Comparison of ENCODE assay signal across 11 mouse cellular contexts in the genomic region with DNA sequence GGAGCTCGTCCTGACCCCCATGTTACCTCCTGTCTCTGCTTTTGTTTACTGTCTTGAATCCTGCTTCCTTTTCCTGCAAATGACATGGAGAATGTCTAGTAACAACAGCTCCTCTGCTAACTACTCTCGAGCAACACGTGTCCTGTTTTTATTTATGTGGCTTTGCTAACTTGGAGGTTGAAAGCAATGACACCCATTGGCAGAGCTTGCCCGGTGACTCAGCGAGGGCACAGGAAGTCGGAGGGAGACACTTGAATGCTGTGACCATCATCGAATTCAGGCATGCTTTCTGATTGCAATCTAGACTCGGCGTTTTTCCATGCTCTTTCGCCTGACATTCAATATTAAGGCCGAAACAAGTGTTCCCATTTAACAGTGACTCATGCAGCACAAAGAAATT.
DNase-seq lines count a peak whose midpoint lies in the region; ATAC-seq and TF ChIP-seq lines count a peak whose summit lies in the region.
"Had no signal": no experiment of that assay in that cellular context is flagged by ENCODE, and none has a peak within 500 bp of the region (broad histone marks: within the 10 kb centered on the region; RNA-seq: fewer than 3 reads in every experiment).

No protein-coding gene starts in this region.

- H3K9ac ChIP-seq in liver, postnatal 0 days (replicated peaks): no peak overlapping the region
- no peak overlapping the region for H3K9ac ChIP-seq in kidney, embryonic 14.5 days (ENCODE audit: low read depth, low read length)
- H3K9ac ChIP-seq in forebrain, embryonic 13.5 days: no peak overlapping the region
- H3K9ac ChIP-seq in hindbrain, embryonic 11.5 days (ENCODE audit: low read depth, low read length): no peak overlapping the region
- H3K9ac ChIP-seq: forebrain, embryonic 15.5 days; liver, embryonic 14.5 days had no signal

- peak; percentile 27; the same call in 1 of the 2 replicates for ATAC-seq in liver, postnatal 0 days
- ATAC-seq in kidney, embryonic 14.5 days (ENCODE audit: low FRiP score, low TSS enrichment): no peak
- no peak for ATAC-seq in forebrain, embryonic 13.5 days
- ATAC-seq in hindbrain, embryonic 11.5 days (ENCODE audit: low FRiP score): no peak
- ATAC-seq: forebrain, embryonic 15.5 days; midbrain, embryonic 16.5 days had no signal

- H3K4me2 ChIP-seq in liver, postnatal 0 days (ENCODE audit: low read depth, low read length): no peak overlapping the region
- no peak overlapping the region for H3K4me2 ChIP-seq in kidney, embryonic 14.5 days (replicated peaks; ENCODE audit: low read depth, low read length)
- no peak overlapping the region for H3K4me2 ChIP-seq in forebrain, embryonic 13.5 days
- no peak overlapping the region for H3K4me2 ChIP-seq in hindbrain, embryonic 11.5 days (replicated peaks; ENCODE audit: low read depth, low read length)
- H3K4me2 ChIP-seq: forebrain, embryonic 15.5 days had no signal

- TF ChIP-seq EP300 in liver, postnatal 0 days (IDR thresholded peaks at IDR 0.05; ENCODE audit: low read depth): no peak

- no peak overlapping the region for H3K4me3 ChIP-seq in liver, postnatal 0 days (ENCODE audit: low read depth, low read length)
- no peak overlapping the region for H3K4me3 ChIP-seq in kidney, embryonic 14.5 days (ENCODE audit: low read length)
- no peak overlapping the region for H3K4me3 ChIP-seq in forebrain, embryonic 13.5 days
- no peak overlapping the region for H3K4me3 ChIP-seq in hindbrain, embryonic 11.5 days (ENCODE audit: low read depth, low read length)
- H3K4me3 ChIP-seq: forebrain, embryonic 15.5 days had no signal

- TF ChIP-seq CTCF in liver, postnatal 0 days (IDR thresholded peaks at IDR 0.05; ENCODE audit: low read depth): no peak

- no peaks in the 10 kb centered on the region for H3K36me3 ChIP-seq in liver, postnatal 0 days (replicated peaks; ENCODE audit: insufficient read depth, low read length)
- no peaks in the 10 kb centered on the region for H3K36me3 ChIP-seq in kidney, embryonic 14.5 days (ENCODE audit: control insufficient read depth, insufficient read depth, low read length)
- H3K36me3 ChIP-seq in forebrain, embryonic 13.5 days (ENCODE audit: poor library complexity, severe bottlenecking): no peaks in the 10 kb centered on the region
- H3K36me3 ChIP-seq in hindbrain, embryonic 11.5 days (ENCODE audit: control insufficient read depth, insufficient read depth, low read length): no peaks in the 10 kb centered on the region
- H3K36me3 ChIP-seq: forebrain, embryonic 15.5 days had no signal

- H3K9me3 ChIP-seq in liver, postnatal 0 days (ENCODE audit: low read length): no peaks in the 10 kb centered on the region
- H3K9me3 ChIP-seq in kidney, embryonic 14.5 days (ENCODE audit: control insufficient read depth, low read length): no peaks in the 10 kb centered on the region
- no peaks in the 10 kb centered on the region for H3K9me3 ChIP-seq in forebrain, embryonic 13.5 days (replicated peaks)
- no peaks in the 10 kb centered on the region for H3K9me3 ChIP-seq in hindbrain, embryonic 11.5 days (ENCODE audit: control insufficient read depth, low read length)
- H3K9me3 ChIP-seq: forebrain, embryonic 15.5 days had no signal

- H3K27me3 ChIP-seq in liver, postnatal 0 days (ENCODE audit: insufficient read depth, low read length): no peaks in the 10 kb centered on the region
- no peaks in the 10 kb centered on the region for H3K27me3 ChIP-seq in kidney, embryonic 14.5 days (ENCODE audit: control insufficient read depth, insufficient read depth, low read length)
- peaks cover 2% of the 10 kb centered on the region; the same call in 1 of the 2 replicates for H3K27me3 ChIP-seq in forebrain, embryonic 13.5 days
- no peaks in the 10 kb centered on the region; the same call in 1 of the 2 replicates for H3K27me3 ChIP-seq in hindbrain, embryonic 11.5 days (ENCODE audit: control insufficient read depth, insufficient read depth, low read length)
- H3K27me3 ChIP-seq: forebrain, embryonic 15.5 days had no signal

- 42% methylated on average over 11 of the region's 11 CpGs for WGBS in liver, postnatal 0 days (ENCODE audit: insufficient replicate concordance)
- WGBS in kidney, embryonic 14.5 days: 35% methylated on average over 11 of the region's 11 CpGs
- 89% methylated on average over 11 of the region's 11 CpGs for WGBS in forebrain, embryonic 13.5 days
- WGBS in hindbrain, embryonic 11.5 days: 77% methylated on average over 11 of the region's 11 CpGs

- H3K4me1 ChIP-seq in liver, postnatal 0 days (ENCODE audit: insufficient read depth): no peaks in the 10 kb centered on the region; the same call in 1 of the 2 replicates
- H3K4me1 ChIP-seq in kidney, embryonic 14.5 days (ENCODE audit: control insufficient read depth, insufficient read depth, low read length): peaks cover 33% of the 10 kb centered on the region
- H3K4me1 ChIP-seq in forebrain, embryonic 13.5 days: peaks cover 5% of the 10 kb centered on the region; the same call in 1 of the 2 replicates
- no peaks in the 10 kb centered on the region for H3K4me1 ChIP-seq in hindbrain, embryonic 11.5 days (replicated peaks; ENCODE audit: control insufficient read depth, insufficient read depth, low read length)

- no peak for DNase-seq in liver, postnatal 0 days
- no peak for DNase-seq in liver
- peak; percentile 75 for DNase-seq in adrenal gland, postnatal 14 days
- peak; percentile 38 for DNase-seq in skeletal muscle tissue, adult 2 months (ENCODE audit: low read depth, low spot score)
- no peak for DNase-seq in hindbrain, embryonic 11.5 days (ENCODE audit: low spot score)
- DNase-seq: spleen, adult 18-20 months had no signal

- H3K27ac ChIP-seq in liver, postnatal 0 days (ENCODE audit: low read depth): no peak overlapping the region
- peak overlapping the region; percentile 43; the same call in 1 of the 2 replicates for H3K27ac ChIP-seq in kidney, embryonic 14.5 days (ENCODE audit: low read depth, low read length)
- H3K27ac ChIP-seq in forebrain, embryonic 13.5 days: no peak overlapping the region
- no peak overlapping the region for H3K27ac ChIP-seq in hindbrain, embryonic 11.5 days (ENCODE audit: low read depth, low read length)
- H3K27ac ChIP-seq: forebrain, embryonic 15.5 days; liver, embryonic 14.5 days had no signal

Comparison
In these comparisons a context has a peak if more than half of its experiments do, and no peak if none do; other contexts are left out.
1. DNase-seq: peak in adrenal gland, postnatal 14 days (single experiment) and skeletal muscle tissue, adult 2 months (single experiment); none in liver, postnatal 0 days (single experiment), liver (single experiment) and hindbrain, embryonic 11.5 days (single experiment).